Mouse (Mus musculus) embryo, embryonic 11.5 days (tissue): ENCODE results near the gene Sh3pxd2b.
A peak's percentile ranks its signal among the peaks of the same experiment; 100 is the strongest.
"Not testable (repeated sequence)": the region's sequence is repeated elsewhere in the genome, so short reads cannot be mapped to it uniquely, and the experiment has no call there.

Experiments
- DNase-seq: peaks from one replicate; pipeline ENCODE4 v3.0.0-alpha.2; 2012; ENCODE audit warnings: low read depth, low spot score

Sh3pxd2b gene

DNA sequence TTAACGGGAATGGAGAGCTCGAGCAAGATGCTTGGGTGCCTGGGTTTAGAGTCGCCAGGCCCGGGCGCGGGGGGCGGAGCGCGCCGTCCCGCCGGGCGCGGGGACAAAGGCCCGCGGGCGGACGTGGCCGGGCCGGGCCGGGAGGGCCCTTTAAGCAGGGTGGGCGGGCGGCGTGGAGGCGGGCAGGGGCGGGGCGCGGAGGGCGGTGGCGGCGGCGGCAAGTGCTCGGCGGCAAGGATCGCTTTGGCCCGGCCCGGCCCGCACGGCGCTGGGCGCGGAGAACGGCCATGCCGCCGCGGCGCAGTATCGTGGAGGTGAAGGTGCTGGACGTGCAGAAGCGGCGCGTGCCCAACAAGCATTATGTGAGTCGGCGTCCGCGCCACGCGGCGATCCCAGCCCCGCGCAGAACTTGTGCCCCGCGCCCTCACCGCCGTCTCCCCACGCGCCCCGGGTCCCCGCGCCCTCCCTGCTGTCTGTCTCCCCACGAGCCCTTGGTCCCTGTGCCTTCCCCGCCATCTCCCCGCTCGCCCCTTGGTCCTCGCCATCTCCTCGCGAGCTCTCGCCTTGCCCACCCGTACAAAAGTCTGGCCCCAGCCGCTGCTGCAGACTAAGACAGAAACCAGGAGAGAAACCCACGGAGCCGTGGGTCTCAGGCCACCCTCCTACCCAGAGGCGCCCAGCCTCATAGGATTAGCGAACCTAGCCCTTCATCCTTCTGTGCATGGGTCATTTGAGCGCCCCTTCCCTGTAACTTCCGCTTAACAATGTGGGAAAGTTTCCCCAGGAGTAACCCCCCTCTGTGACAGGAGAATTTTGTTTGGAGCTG lies at the start of gene Sh3pxd2b:
TSS of gene Sh3pxd2b (plus strand) at position 214 of the 826 bp plus-strand sequence.
- DNase-seq = peak; percentile 48

GRCm38 (mm10) chr11:32297866-32298531 lies 49.6 kb upstream of the Sh3pxd2b start:
- DNase-seq = no peak

DNA sequence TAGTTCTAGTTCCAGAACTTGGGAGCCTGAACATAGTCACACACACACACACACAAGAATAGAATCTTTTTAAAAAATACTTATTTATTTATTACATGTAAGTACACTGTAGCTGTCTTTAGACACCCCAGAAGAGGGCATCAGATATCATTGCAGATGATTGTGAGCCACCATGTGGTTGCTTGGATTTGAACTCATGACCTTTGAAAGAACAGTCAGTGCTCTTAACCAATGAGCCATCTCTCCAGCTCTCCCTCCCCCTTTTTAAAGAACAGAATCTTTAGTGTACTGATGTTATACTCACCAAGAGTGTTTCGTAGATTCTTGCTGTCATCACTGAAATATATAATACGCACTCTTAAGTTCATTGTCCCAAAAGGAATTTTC lies 49.1 kb upstream of the Sh3pxd2b start:
- DNase-seq = no peak

- DNase-seq = not testable (repeated sequence)
These were observed 47.8 kb upstream of the Sh3pxd2b start, which contains the start of gene Hbq1a for GRCm38 (mm10) chr11:32299865-32300264. Hbq1a (plus strand) TSS chr11:32300069.

DNA sequence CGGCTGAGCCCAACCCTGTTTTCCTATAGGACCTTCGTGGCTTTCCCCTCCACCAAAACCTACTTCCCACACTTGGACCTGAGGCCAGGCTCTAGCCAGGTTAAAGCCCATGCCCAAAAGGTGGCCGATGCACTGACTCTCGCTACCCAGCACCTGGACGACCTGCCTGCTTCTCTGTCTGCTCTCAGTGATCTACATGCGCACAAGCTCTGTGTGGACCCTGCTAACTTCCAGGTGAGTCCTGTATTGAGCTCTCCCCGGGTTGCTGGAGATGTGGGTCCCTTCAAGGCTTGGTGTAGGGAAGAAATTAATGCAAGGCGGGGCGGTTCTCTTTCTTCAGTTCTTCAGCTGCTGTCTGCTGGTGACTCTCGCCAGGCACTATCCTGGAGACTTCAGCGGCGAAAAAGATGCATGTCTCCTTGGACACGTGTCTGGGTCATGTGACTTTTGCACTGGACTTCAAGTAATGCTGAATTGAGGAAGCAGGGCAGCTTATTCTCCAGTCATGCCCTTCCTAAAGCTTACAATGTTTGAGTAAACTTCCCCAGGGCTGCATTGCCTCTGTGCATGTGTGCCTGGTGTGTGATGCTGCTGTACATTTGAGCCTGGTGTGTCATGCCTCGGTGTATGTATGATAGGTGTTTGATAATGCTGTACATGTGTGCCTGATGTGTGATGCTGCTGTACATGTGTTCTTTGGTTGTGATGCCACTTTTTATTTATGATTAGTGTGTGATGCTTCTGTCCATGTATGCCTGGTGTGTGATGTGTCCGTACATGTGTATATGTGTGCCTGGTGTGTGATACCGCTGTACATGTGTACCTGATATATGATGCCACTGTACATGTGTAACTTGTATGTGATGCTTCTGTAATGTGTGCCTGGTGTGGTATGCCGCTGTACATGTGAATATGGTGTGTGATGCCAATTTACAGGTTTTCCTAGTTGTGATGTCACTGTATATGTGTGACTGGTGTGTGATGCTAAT lies 47.0 kb upstream of the Sh3pxd2b start:
- no peak for DNase-seq

DNA sequence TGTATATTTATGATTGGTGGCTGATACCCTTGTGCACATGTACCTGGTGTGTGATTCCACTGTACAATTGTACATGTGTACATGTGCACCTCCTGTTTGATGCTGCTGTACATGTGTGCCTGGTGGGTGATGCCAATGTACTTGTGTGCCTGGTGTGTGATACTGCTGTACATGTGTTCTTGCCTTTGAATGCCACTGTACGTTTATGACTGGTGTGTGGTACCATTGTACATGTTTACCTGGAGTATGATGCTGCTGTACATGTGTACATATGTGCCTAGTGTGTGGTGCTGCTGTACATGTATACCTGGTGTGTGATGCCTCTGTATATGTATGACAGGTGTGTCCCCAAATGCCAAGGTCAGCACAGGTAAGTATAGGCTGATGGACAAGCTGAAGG lies 46.1 kb upstream of the Sh3pxd2b start:
- DNase-seq = no peak

- DNase-seq = no peak
These were observed 44.7 kb upstream of the Sh3pxd2b start for GRCm38 (mm10) chr11:32302824-32303419.

DNA sequence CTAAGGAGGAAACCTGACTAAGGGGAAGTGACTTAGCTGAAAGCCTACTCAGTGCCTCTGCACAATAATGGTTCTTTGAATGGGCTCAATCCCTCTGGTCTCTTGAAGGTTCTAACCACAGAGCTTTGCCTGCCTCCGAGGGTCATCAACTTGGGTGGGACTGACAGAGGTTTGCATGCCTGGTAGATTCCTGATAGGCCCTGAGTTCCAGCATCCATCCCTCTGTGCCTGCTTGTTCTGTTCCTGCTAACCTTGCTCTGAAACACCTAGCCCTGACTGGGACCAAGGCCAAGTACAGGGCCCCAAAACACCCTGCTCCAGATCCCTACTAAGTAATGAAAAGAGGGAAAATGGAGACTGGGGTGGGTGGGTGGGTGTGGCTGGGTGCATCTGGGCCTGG lies 44.2 kb upstream of the Sh3pxd2b start:
- no peak for DNase-seq

- no peak for DNase-seq
These were observed 40.6 kb upstream of the Sh3pxd2b start for GRCm38 (mm10) chr11:32307006-32307405.

- DNase-seq = no peak
These were observed 38.2 kb upstream of the Sh3pxd2b start for GRCm38 (mm10) chr11:32309446-32309845.

GRCm38 (mm10) chr11:32309928-32310327 lies 37.7 kb upstream of the Sh3pxd2b start:
- DNase-seq = no peak

DNA sequence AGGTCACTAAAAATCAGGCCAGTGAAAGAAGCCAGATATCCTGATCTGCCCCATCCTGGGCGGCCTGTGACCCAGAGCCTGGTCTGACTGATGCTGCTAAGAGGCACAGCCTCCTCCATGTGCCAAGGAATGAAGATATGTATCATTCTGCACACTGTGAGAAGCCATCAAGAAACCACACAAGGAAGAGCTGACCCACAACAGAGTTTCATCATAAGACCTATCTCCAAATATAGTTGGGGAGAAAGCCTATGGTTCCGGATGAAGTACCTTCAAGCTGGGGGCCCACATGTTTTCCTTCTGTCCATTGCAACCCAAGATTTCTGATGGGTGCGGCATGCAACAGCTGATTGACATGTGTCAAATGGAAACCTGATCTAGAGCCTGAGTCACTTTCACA lies 31.6 kb upstream of the Sh3pxd2b start:
- DNase-seq = no peak

DNA sequence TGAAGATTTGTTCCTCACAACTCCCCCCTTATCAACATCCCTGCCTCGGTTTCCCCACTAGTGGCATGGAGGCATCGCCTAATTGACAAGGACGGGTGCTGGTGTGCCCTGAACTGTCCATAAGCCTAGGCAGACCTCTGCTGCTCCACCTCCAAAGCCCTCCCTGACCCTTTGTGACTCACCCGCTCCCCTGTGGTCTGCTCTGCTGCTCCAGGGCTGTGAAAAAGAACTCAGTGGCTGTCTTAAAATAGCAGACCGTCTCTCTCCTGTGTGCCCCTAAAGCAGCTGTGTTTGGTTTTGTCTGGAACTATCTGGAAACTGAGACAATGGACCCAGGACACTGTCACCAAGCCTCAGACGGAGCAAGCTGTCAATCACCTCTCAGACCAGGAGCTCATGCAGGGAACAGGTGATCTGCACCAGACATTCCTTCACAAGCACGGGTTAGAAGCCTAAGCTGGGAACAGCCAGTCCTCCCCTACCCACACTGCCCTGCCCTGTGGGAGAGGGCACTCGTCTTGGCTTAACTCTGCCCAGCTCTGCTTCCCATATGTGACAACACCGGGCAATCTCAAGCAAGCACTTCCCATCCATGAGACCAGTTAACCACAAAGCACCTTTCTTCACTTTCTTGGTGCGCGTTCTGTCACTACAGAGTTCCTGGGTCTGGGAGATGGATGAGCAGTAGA lies 27.0 kb upstream of the Sh3pxd2b start:
- DNase-seq = no peak

DNA sequence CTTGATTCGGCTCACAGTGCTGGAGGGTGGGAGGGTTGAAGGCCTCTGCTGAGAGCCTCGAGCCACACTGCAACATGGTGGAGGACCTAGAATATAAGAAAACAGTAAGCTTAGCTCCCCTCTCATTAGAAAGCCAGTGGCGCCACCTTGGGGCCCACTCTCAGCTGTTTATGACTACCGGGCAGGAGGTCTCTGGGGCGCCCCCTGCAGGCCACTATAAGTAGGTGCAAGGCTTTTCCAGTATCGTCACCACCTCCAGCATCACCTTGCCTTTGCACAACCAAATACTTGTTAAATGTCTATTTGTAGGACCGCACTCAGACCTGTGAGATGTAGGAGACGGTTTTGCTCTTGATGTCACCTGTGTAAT lies 26.4 kb upstream of the Sh3pxd2b start:
- peak; percentile 46 for DNase-seq

DNA sequence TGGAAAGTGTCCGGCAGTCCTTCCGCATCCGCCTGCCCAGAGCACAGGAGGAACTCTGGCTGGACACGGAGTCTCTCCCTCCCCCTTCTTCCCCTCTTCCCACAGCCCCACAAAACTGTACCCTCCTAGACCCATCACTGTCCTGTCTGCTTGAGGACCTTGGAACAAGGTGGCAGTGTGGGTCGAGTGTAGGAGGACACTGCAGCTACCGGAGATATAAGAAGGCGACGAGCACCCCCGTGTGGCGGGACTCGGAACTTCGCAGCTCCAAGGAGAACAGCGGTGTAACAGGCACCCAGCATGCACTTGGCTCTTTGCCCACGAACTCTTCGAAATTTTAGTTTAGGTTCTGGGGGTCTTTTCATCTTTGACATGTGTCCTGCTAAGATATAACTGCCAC lies 23.0 kb upstream of the Sh3pxd2b start:
- peak; percentile 79 for DNase-seq

DNA sequence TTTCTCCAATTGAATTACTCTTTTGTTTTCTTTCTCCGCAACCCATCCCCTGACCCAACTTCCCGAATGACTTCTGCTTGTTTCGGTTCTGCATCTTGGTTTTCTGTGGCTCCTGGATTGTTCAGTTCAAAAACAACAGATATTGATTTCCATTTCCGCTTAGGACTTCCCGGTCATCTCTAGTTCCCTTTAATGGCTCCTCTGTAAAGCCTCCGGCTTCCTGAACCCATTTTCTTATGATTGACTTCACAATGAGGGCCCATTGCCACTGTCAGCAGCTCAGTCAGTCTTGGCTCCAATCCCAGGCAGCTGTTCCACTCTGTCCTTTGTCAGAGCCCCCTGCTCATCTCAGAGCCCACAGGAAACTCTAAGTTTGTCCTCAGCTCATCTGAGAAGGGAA lies 16.5 kb upstream of the Sh3pxd2b start:
- no peak for DNase-seq

GRCm38 (mm10) chr11:32331861-32332260 lies 15.8 kb upstream of the Sh3pxd2b start:
- DNase-seq = no peak

DNA sequence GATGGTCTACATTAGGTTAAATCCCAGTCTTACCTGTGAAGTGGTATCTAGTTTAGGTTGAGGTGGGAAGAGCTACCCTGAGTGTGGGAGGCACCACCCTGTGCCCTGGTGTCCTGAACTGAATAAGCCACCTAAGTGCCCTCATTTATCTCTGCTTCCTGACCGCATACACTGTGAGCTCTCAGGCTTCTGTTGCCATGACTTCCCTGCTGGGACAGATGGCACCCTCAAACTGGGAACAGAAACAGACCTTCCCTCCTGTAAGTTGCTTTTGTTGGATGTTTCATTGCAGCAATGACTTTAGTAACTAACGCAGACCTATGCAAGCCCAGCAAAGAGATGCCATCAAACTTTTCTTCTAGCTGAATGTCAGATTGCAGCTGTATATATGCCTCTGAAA lies 14.4 kb upstream of the Sh3pxd2b start:
- no peak for DNase-seq

- DNase-seq = no peak
These were observed 11.1 kb upstream of the Sh3pxd2b start for GRCm38 (mm10) chr11:32336435-32336907.

- DNase-seq = no peak
These were observed 8.5 kb upstream of the Sh3pxd2b start for GRCm38 (mm10) chr11:32339131-32339531.
